Mouse (Mus musculus): Measurements from ENCODE around the gene Gpr137.
"Not testable (repeated sequence)": the region's sequence is repeated elsewhere in the genome, so short reads cannot be mapped to it uniquely, and the experiment has no call there.

The Gpr137 gene

DNA sequence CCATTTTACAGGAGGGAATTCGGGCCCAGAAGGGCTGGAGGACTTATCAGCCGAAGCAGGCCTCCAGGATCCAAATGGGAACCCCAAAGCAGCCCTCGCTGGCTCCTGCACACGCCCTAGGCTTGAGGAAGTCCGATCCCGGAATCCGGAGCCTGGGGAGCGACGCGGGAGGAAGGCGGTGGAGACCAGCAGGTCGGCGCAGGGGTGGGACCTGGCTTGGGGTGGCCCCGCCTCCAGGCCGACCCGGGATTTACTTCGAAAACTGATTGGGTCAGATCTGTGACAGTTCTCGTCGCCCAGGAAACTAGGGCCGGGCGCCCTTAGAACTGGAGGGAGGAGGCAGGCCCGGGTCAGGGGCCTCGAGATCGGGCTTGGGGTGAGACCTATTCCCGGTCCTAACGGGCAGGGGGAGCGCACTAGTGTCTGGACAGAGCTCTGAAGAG, at the start of gene Gpr137:
Gpr137 (minus strand) TSS at position 232 of the 443 bp plus-strand sequence.
- DNase-seq (ENCODE audit: low read depth, low spot score), result peak; percentile 82

DNA sequence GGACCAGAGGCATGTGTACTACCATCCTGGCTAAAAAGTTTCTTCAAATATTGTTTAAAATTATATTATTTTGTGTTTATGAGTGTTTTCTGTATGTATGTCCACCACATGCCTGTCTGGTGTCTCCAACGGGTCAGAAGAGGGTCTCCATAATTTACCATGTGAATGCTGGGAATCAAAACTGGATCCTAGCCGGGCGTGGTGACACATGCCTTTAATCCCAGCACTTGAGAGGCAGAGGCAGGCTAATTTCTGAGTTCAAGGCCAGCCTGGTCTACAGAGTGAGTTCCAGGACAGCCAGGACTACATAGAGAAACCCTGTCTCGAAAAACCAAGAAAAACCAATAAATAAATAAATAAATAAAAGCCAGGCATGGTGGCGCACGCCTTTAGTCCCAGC, 48.9 kb upstream of the Gpr137 start:
- not testable (repeated sequence) for DNase-seq (ENCODE audit: low read depth, low spot score)

DNA sequence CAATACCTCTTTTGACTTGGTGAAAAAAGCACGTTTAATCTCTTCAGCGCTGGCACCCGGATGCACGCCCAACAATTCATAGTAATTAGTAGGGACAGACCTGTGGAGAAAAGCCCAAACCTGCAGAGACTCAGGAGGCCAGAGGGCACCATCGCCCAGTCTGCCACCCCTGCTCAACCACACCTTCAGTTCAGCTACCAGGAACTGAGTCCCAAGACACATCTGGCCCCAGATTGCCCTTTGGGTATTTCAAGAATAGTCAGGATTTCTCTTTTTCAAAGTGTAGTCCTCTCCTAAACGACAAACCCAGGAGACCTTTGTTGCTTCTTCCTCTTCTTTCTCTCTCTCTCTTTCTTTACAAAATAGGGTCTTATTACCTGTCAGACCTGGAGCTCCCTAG, 48.4 kb upstream of the Gpr137 start:
- no peak for DNase-seq (ENCODE audit: low read depth, low spot score)

DNA sequence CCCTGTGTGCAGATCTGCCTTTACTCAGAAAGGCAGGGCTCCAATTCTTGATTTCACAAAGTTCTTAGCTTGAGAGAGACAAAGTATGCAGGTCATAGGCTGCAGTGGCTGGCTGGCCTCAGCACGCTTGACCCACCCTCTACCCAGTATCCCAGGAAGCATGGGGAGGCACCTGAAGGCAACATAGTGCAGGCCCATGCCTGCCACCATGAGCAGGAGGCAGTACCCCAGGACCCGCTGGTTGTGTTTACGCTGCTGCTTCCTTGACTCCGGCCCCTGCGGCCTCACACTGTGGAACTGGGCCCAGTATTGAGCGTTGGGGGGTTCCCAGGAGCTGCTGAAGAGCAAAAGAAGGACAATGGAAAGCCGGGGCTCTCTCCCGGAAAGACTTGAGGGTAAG, 47.0 kb upstream of the Gpr137 start:
- DNase-seq (ENCODE audit: low read depth, low spot score), result no peak

DNA sequence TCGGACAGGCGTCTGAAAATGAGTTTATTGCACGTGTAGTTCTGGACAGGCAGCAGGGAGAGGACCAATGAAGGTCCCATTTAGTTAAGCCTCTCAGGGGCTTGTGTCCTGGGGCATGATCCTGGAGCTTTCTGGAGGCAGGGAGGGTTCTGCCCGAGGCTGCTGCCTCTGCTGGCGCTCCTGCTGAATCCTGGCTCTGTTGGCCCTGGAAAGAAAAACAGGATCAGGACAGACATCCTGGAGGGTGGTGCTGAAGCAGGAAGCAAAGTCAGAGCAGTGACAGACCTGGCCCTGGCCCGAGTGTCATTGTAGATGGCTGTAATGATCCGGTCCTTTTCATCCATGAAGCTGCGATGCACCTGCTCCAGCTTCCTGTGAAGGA, 45.6 kb upstream of the Gpr137 start:
- no peak for DNase-seq (ENCODE audit: low read depth, low spot score)

DNA sequence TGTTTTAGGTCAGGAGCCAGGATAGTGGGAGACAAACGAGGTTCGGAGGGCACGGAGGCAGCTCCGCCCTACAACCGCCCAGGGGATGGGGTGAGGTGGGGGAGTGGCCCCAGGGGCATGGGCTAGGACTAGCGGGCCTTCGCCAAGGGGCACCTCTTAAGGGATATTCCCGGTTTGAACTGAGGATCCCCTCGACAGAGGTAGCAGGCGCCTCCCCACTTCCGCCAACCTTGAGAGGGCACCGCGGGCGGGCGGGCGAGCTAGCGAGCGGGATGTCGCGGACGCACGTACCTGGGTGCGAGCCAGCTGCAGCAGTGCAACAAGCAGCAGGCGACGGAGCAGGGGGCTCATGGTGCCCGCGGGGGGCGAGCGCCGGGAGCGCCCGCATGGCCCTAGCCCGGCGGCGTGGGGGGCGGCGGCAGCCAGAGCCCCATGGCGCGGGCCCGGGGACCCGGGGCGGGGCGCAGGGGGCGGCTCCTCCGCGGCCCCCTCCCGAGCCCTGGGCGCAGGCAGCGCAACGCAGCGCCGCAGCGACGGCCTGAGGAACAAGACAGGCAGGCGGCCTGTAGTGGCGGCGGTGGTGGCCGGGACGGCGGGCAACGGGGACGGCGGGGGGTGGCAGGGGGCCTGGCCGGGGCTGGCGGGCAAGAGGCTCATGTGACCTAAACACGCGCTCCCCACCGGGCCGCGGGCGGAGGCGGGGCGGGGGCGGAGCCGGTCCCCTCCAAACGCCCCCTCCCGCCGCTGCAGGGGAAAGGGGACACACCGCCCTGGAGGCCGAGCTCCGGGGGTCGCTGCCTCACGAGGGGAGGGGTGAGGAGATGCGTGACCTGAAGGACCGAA, 45.0 kb upstream of the Gpr137 start, which contains the start of gene Vegfb:
Vegfb (minus strand) TSS at position 591 of the 843 bp plus-strand sequence.
- DNase-seq (ENCODE audit: low read depth, low spot score), result no peak

DNA sequence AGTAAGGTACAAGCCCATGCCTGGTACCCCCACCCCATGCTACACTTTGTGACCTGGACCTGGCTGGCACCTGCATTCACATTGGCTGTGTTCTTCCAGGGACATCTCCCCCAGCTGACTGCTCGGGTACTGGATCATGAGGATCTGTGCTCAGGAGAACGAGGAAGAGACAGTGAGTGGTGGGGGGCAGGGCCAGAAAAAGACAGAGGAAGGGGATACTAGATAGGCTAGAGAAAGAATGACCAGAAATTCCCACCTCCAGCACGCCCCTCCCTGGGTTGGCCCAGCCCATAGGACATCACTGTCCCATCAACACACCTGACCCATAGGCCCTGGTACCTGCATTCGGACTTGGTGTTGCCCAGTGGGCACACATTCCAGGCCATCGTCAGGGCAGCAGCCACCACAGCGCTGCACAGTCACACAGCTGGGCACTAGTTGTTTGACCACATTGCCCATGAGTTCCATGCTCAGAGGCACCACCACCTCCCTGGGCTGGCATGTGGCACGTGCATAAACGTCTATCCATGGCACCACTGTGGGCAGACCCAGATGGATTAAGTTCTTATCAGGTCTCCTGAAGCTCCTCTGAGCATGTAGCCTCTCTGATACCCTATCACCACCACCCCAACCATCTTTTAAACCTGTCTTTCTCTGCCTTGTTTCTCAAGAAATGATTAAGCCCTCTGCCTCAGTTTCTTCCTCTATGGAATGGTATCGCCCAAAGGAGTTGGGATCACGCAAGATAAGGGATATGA, 43.9 kb upstream of the Gpr137 start:
- no peak for DNase-seq (ENCODE audit: low read depth, low spot score)

DNA sequence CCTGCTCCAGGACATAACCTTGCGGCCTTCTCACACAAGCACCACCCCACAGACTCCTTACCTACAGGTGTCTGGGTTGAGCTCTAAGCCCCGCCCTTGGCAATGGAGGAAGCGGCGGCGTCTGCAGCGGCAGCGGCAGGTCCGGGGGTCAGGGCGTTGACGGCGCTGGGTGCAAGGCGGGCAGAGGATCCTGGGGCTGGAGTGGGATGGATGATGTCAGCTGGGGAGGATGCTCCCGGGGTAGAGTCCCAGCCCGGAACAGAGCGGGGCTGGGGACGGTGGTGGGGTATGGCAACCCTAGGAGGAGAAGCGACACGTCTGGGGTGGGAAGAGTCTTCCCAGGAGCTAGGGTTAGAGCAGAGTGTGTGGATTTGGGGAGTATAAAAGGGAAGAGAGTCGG, 43.0 kb upstream of the Gpr137 start:
- DNase-seq (ENCODE audit: low read depth, low spot score), result no peak

DNA sequence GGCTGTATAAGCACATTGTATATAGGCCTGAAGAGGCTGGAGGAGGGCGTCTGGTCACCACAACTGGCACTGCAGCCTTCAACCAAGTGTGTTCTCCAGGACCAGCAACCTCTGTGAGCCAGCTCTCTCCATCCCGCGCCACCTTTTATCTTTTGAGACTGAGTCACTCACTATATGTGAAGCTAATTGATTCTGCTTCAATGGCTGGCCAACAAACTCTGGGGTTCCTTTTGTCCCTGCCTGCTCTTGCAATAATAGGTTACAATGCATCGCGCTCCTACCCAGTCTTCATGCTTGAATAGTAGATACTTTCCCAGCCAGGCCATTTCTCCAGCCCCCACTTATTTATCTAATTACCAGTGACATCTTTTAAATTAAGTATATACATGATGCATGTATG, 41.3 kb upstream of the Gpr137 start:
- DNase-seq (ENCODE audit: low read depth, low spot score), result no peak

DNA sequence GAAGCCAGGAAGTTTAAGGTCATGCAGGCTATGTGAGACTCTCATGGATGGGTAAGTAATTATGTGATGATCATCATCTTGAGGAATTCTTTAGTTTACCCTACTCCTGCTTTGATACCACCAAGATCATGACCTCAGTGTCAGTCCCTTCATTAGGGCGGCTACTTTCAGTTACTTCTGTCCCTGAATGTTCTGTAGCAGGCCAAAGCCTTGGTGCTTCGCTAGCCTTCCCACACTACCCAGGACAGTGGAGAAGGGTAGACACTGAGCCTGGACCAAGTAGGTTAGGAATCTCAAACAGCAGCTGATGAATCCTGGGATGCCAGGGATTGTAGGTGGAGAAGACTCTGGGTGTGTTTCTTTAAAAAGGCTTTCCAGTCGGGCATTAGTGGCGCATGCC, 39.2 kb upstream of the Gpr137 start:
- no peak for DNase-seq (ENCODE audit: low read depth, low spot score)

DNA sequence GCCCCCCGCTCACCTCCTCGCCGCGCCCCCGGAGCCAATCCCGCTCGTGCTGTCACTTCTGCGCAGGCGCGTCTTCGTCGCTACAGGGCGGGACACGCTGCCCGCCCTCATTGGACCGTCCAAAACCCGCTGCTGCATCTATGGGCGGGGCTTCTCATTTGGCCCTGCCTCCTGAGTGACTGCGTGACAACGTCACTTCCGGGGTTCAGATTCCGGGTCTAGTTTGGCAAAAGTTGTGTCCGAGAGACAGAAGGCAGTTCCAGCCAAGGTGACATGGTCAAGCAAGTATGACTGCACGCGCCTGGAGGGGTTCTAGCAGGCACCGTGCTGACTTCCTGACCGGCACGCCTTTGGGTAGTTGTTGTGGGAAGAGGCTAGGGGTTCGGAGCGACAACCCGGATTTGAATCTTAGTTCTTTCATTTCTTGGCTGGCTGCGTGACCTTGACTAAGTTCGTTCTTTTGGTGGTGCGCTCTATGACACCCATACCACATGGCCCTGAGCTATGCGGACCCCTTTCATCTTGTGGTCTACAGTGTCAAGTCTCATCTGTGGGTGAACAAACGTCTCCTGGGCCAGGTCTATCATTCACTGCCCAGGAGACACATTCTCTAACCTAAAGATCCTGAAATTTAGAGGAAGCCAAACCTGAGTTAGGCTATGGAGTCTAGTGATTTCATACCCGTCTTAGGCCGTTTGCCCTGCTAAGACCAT, 38.3 kb upstream of the Gpr137 start, which contains the start of gene Fkbp2:
Fkbp2 (minus strand) TSS at position 121 of the 713 bp plus-strand sequence.
- peak; percentile 99 for DNase-seq (ENCODE audit: low read depth, low spot score)

DNA sequence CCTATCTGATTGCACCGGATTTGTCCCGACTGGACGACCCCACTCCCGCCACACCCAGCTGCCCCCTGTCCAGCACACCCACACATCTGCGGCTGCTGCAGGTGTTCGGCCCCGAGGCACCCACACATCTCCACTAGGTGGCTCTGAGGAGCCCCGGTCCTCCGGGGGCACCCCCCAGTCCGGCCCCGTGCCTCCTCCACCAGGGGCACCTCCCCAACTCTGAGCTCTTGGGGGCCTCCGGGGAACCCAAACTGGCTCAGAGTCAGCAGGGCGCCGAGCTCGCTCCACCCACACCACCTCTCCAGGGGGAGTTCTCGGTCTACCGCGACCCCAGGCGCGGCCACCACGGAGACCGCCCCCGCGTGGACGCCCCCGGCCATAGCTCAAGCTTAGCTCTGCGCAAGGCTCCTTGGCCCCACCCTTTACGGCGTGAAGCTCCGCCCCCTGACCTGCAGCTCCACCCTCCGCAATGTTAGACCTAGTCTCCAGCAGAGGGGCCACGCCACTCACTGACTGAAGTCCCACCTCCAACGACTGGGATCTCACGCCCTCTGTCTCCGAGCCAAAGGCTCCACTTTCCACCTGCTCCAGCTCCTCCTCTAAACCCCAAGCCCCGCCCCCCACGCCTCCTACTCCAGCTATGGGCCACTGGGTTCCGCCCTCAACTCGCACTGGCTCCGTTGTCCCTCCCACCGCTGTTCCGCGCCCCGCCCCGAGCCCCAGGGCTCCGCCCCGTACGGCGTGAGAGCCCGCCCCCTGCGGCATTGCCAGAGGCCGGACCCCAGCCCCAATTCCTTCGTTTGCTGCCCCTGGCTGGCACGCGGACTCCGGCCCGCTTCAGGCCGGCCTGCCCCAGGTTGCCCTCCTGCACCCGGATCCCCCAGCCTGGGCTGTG, 37.5 kb upstream of the Gpr137 start:
- DNase-seq (ENCODE audit: low read depth, low spot score), result peak; percentile 99

DNA sequence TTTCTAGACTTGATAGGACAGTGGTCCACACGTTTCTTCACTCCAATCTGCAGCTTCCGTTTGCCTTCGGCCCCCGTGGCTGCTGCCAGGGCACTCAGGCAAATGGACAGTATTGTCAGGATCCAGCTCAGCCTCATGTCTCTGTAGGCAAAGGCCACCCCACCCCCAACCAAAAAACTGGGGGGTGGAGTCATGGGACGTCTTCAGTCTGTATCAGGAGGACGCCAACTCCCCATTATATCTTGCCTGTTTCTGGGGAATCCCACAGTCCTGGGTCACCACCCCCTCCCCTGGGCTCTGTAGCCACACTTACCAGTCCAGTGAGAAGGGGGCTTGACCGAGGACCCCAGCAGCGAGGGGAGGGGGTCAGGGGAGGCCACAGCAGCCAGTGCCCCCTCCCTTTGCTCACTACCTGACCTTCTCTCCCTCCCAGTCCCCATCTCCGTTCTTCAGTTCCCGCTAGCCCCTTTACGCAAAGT, 36.8 kb upstream of the Gpr137 start:
- no peak for DNase-seq (ENCODE audit: low read depth, low spot score)

DNA sequence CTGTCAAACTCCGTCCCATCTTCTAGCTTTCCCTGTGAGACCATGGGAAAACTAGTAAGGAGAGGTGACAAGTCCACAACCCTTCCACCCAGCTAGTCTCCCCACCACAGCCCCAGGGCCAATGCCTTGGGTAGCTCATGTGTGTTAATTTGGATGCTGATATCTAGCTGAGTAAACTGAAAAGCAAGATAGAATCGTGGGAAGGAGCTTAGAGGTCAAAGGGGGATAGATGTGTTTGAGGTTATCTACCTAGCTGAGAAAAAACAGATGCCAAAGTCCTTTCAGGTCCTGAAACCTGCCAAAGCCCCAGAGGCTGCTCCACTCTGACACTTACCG, 36.3 kb upstream of the Gpr137 start:
- no peak for DNase-seq (ENCODE audit: low read depth, low spot score)

DNA sequence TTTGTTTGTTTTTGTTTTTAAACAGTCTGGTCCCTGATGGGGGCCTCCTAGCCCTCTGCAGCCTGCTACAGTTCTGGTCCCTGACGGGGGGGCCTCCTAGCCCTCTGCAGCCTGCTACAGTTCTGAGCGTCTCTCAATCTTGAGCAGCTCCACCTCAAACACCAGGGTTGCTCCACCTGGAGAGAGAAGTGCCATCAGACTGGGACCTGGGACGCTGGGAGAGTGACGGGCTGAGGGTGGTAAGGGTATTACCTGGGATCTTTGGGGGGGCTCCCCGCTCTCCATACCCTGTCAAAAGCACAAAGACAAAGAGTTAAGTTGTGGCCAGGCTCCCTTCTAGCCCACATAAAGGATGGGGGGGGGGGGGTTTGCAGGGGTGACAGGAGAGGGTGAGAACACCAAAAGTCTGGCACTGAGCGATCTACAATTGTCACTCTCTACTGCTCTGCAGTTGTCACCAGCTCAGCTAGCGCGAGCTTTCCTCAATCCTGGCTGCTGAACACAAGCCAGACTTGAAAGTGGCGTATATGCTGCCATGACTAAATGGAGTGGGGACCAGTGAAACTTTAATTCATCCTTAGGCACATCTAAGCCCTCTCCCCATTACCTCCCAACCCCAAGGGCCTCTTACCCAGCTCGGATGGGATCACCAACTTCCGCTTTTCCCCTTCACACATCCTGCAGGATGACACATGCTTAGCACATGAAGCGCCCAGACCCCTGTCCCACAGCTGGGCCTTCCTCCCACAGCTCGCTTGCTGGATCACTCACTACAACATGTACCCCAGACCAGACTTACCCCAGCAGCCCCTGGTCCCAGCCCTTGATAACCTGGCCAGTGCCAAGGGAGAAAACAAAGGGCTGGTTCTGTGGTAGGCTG, 35.7 kb upstream of the Gpr137 start:
- DNase-seq (ENCODE audit: low read depth, low spot score), result no peak

DNA sequence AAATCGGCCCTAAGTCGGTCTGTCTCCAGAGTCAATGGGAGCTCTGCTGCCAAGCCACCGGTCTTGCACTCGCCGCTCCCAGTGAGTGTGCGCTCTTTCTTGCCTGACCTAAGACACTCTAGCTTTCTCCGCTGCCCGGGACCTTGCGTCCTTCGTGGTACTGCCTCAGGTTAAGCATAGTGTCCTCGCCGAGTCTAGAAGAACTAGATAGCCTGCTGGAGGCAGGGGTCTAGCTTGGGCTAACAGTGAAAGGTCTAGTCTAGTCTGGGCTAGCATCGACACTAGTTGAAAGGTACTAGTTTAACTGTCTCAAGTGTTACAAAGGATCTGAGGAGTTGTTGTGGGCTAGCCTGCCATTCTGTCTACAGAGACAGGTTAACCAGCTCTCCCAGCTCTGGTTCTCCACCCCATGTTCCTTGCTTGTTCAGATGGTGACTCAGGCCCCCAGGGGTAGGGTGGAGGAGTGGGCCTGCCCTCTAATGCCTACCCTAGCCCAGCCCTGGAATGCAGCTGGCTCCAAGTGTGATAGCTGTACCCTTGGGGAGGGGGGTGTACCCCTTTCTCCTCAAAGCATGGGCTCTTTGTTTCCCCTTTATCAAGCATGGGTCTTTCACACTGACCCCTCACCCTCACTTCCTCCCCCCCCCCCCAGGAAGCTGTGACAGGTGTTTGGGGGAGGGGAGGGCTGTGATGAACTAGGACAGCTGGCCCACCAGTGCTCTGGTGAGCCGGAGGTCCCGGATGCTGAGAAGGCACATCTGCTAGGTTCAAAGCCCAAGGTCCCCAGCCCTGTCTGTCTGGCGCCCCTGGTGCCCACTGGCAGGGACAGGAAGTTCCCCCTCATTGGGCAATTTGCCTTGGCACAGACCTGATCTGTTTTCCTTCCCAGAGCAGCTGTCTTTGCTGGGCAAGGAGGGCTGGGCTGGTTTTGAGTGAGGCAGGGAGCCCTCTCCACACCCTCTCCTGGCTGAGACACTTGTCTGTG, 33.5 kb upstream of the Gpr137 start, which contains the start of gene Plcb3:
Plcb3 (minus strand) TSS at position 934 of the 985 bp plus-strand sequence.
- DNase-seq (ENCODE audit: low read depth, low spot score), result no peak

DNA sequence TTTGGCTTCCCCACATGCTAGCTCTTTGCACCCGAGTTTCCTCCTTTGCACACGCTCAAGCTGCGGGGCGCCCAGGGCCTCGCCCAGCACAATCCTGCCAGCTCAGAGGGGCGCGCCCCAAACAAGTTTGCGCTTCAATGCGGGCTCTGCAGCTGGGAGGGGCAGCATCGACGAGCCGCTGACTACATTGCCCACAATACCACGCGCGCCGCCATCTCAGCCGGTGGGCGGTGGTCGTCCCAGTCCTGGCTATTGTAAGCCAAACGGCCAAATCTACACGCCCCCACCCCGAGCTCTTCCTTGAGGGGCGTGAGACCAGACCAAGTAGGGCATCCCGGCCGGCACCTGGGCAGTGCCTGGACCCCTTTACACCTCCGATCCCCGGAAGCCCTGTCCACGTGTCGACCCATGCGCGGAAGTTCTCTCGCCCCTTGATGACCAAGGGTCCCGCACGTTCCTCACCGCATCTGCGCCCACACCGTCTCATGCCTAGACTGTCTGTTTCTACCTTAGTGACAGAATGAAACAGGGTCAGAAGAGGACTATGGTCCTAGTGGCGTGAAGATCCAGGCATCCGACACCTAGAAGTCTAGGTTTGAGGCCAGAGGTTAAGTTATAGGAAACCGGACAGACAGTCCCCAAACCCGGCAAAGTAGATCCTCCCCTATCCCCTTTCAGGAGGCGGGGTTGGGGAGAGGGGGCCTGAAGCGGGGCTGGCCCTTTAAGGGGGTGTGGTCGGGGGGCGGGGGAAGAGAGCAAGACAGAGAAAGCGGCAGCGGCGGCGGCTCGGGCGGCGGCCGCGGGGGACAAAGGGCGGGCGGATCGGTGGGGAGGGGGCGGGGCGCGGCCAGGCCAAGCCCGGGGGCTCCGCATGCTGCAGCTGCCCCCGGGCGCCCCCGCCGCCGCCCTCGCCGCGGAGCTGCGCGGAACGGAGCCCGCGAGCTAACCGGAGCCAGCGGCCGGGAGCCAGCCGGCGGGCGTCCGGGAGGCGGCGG, 32.2 kb upstream of the Gpr137 start, which contains the start of gene Ppp1r14b:
Ppp1r14b (plus strand) TSS at position 758 of the 995 bp plus-strand sequence.
- DNase-seq (ENCODE audit: low read depth, low spot score), result peak; percentile 84
